Mouse (Mus musculus) heart, adult 2 months (tissue): ENCODE results near the gene Acaca.

ENCODE experiments used
- CTCF ChIP-seq: fragments of 200-600 bp; IDR thresholded peaks from 2 replicates; pipeline ENCODE4 v1.8.1; 2022; ENCODE audit warnings: antibody characterized with exemption, mild to moderate bottlenecking, moderate library complexity
- POLR2A ChIP-seq: fragments of 200-500 bp; IDR thresholded peaks from 2 replicates; pipeline ENCODE4 v1.6.1; 2011; ENCODE audit warnings: mild to moderate bottlenecking, low read depth, low read length, control low read depth; ENCODE audit not compliant: insufficient read depth

DNA sequence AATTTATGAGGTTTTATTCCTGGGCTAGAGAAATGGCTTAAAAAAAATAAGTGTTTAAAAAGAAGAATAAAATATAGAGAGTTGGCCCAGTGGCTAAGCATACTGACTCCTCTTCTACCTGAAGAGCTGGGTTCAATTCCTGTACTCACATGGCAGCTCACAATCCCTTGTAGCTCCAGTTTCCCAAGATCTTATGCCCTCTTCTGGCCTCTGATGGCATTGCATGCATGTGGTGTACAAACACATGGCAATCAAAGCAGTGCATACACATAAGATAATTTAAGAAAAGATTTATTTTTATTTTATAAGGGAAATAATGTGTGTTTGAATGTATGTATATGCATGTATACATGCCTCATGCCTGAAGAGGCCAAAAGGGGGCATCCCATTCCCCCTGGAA lies 138.6 kb downstream of the Acaca start:
- TF ChIP-seq CTCF, result peak; percentile 67
- TF ChIP-seq POLR2A, result no peak
